Mouse (Mus musculus) testis, adult 2 months (tissue): ENCODE measurements around the gene Acot7.

ENCODE experiments used
- CTCF ChIP-seq: fragments of 200-500 bp; IDR thresholded peaks from 2 replicates; pipeline ENCODE4 v1.5.1; 2012; ENCODE audit warnings: low read depth, mild to moderate bottlenecking, inconsistent platforms, low read length, moderate library complexity; ENCODE audit not compliant: control insufficient read depth, insufficient read depth, insufficient replicate concordance
- POLR2A ChIP-seq: fragments of 200-500 bp; IDR thresholded peaks from 2 replicates; pipeline ENCODE4 v1.6.1; 2012; ENCODE audit warnings: low read depth, mild to moderate bottlenecking, inconsistent platforms, low read length, moderate library complexity; ENCODE audit not compliant: control insufficient read depth

DNA sequence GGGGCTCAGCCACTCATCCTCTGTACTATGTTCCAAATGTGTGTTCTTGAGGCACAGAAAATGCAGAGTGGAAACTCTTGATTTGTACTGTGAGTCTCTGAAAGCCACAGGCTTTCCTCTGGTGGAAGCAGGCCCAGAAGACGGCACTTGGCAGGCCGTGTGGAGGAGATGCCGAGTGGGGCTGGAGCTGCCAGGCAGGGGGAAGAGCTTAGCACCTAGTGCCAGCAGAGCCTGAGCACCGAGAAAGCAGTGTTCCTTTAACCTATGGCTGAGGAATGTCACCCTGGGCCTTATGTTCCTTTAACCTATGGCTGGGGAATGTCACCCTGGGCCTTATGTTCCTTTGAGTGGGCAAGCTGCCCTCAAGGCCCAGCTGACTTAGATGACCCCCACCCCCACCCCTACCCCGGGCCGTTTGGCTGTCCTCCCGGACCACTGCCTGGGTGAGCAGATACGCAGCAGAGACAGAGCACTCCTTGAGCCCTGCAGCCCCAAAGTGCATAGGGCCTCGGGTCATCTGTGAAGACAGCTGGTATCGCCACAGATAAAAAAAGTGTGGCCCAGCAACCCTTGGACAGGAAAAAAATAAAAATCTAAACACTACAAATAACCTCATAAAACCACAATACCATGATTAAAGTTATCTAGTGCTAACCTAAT is 88.4 kb downstream of the Acot7 start:
- TF ChIP-seq CTCF (no peak), POLR2A (no peak)
